Mouse (Mus musculus) bone marrow, adult 2 months (tissue): ENCODE measurements around the gene Bclaf3. TPM values are rescaled to one million over a fixed set of nuclear protein-coding genes. Genes with fewer than 3 reads are reported as not detected.
"Not testable (repeated sequence)": the region's sequence is repeated elsewhere in the genome, so short reads cannot be mapped to it uniquely, and the experiment has no call there.

Experiments
- H3K27ac ChIP-seq: fragments of 200-500 bp; 2 replicates; pipeline ENCODE4 v1.5.1; 2012; ENCODE audit warnings: low read depth, mild to moderate bottlenecking, control low read depth, inconsistent platforms, low read length; ENCODE audit not compliant: control insufficient read depth, poor library complexity, insufficient read depth
- H3K4me1 ChIP-seq: fragments of 200-500 bp; 2 replicates; pipeline ENCODE4 v1.6.1; 2011; ENCODE audit warnings: low read length; ENCODE audit not compliant: control insufficient read depth, insufficient read depth
- H3K4me3 ChIP-seq: fragments of 200-500 bp; replicated peaks from 2 replicates; pipeline ENCODE3; 2011; ENCODE audit warnings: mild to moderate bottlenecking, low read depth, low read length, control low read depth; ENCODE audit not compliant: control insufficient read depth
- CTCF ChIP-seq: fragments of 200-500 bp; IDR thresholded peaks from 2 replicates; pipeline ENCODE4 v1.5.1; 2011; ENCODE audit warnings: low read length, control low read depth; ENCODE audit not compliant: control insufficient read depth, insufficient read depth
- POLR2A ChIP-seq: fragments of 200-500 bp; IDR thresholded peaks from 2 replicates; pipeline ENCODE4 v1.6.1; 2011; ENCODE audit warnings: low read depth, mild to moderate bottlenecking, control low read depth, low read length, borderline replicate concordance; ENCODE audit not compliant: control insufficient read depth
- WGBS: fragments of 180-500 bp; shearing (Covaris S2); methylation state at CpG from one replicate; pipeline ENCODE4 v1.1.7; 2018; 5-methylcytosine and 5-hydroxymethylcytosine counted together
- polyA plus RNA-seq: library from polyadenylated mRNA; stranded (reverse); fragments of >200 nt; gene quantifications from 2 replicates; pipeline ENCODE4 v1.2.4, GENCODE M21; 2011; ENCODE audit warnings: low replicate concordance; ENCODE audit not compliant: missing spikeins, insufficient read depth, insufficient read length

The Bclaf3 gene
- polyA plus RNA-seq, 1 experiment, result 14.6 TPM

DNA sequence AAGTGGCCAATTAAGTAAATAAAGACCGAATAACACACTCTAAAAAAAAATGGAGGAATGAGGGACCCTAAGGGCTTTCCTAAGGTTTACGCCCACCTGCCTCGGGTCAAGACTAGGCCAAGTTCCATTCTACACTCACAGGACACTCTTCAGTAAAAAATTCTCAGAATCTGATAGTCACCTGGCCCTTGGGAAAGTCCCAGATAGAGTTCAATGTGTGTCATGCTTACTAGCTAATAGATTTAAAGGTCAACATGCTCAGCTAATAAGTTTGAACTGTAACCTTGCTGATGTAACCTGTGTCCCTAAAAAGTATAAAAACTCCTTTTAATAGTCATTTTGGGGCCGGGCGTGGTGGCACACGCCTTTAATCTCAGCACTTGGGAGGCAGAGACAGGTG, 10.9 kb upstream of the Bclaf3 start:
- Histone ChIP-seq H3K4me1 (no peaks in the 10 kb centered on the region), H3K27ac (no peak overlapping the region), H3K4me3 (no peak overlapping the region)
- 82% methylated on average over 6 of the region's 6 CpGs for WGBS
- no peak for TF ChIP-seq CTCF
- no peak for TF ChIP-seq POLR2A

DNA sequence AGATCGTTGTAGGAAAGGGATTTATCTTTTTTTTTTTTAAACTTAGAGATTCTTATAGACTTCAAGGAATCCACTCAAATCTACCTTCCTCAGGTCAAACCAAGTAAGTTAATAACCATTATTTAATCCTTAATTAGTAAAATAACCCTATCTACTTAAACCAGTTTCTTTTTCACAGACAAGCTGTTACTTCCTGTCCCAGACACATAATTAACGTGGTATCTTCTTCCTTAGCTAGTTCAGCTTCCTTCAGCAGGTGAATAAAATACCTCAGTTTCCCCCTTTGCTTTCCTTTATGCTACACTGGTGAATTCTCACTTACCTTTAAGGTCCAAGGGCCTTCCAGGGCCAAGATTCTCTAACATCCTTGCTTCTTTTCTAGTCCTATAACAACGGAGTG, 4.7 kb upstream of the Bclaf3 start:
- H3K27ac ChIP-seq, result no peak overlapping the region
- no peak overlapping the region for H3K4me3 ChIP-seq
- no peak for TF ChIP-seq CTCF
- TF ChIP-seq POLR2A, result no peak
- 62% methylated on average over 3 of the region's 3 CpGs for WGBS
- H3K4me1 ChIP-seq, result no peaks in the 10 kb centered on the region

DNA sequence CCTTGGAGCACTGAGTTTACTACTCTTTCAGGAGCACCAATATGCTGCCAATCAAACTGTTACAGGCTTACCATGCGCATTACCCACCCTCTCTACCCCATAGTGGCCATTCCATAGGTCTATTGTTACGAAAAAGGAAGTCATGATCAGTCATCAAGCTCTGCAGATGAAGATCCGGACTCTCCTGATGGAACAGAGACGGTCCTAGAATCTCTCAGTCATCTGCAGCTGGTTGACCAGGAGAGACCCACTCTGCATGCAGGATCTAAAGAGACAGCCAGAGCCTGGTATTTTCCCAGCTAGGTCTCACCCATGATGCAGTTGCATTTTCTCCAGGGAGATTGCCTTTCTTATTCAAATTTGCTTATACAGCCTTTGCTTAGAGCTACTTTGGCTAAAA, 3.8 kb upstream of the Bclaf3 start:
- H3K4me1 ChIP-seq, result no peaks in the 10 kb centered on the region
- no peak for TF ChIP-seq POLR2A
- no peak for TF ChIP-seq CTCF
- 73% methylated on average over 4 of the region's 4 CpGs for WGBS
- H3K27ac ChIP-seq, result no peak overlapping the region
- H3K4me3 ChIP-seq, result no peak overlapping the region

DNA sequence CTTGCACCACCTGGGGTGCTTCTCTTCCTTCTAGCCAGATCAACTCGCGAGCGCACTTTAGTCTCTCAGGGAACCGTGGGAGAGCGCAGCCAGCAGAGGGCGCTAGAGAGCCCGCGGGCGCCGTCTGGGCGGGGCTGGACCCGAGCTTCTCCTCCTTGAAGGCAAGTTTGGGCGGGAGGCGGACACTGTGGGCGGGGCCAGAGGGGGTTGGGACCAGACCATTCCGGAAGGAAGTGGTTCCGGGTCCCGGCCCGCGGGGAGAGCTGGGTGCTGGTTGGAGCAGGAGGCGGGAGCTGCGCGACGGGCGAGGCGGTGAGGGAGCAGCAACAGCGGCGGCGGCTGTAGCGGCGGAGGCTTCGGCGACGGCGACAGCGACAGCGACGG, 5.9 kb downstream of the Bclaf3 start:
- WGBS, result 12% methylated on average over 28 of the region's 38 CpGs
- Histone ChIP-seq H3K4me1 (no peaks in the 10 kb centered on the region), H3K4me3 (peak overlapping the region; percentile 84), H3K27ac (peak overlapping the region; percentile 94)
- TF ChIP-seq POLR2A, result peak; percentile 28; the same call in 1 of the 2 replicates
- peak; percentile 75 for TF ChIP-seq CTCF

- TF ChIP-seq CTCF (no peak), POLR2A (no peak)
- peak overlapping the region; percentile 94 for H3K27ac ChIP-seq
- H3K4me3 ChIP-seq, result peak overlapping the region; percentile 84
- H3K4me1 ChIP-seq, result no peaks in the 10 kb centered on the region
- WGBS, result 17% methylated on average over 27 of the region's 56 CpGs
These were observed 6.4 kb downstream of the Bclaf3 start for GRCm38 (mm10) chrX:159532811-159533462.

DNA sequence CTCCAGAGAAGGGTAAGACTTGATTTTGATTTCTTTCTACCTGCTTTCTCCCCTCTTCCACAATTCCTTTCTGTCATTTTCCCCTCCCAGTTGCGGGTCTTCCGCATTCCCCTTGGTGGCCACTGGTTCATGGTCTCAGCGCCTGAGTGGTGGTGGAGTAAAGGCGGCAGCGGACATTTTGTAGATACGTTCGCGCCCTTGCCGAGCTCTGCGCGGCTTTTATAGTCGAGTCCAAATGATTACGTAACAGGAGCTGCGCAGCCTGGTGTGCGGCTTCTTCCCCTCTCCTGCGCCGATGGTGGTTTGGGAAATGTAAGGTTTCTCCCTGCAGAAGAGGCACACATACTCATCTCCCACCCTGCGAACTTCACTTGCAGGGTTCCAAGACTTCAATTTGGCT, 15.4 kb downstream of the Bclaf3 start:
- Histone ChIP-seq H3K4me1 (no peaks in the 10 kb centered on the region), H3K27ac (no peak overlapping the region), H3K4me3 (no peak overlapping the region)
- 91% methylated on average over 18 of the region's 18 CpGs for WGBS
- TF ChIP-seq POLR2A (no peak), CTCF (no peak)

GRCm38 (mm10) chrX:159547093-159547492, 20.6 kb downstream of the Bclaf3 start:
- H3K4me1 ChIP-seq, result no peaks in the 10 kb centered on the region
- 62% methylated on average over 5 of the region's 5 CpGs for WGBS
- no peak overlapping the region for H3K27ac ChIP-seq
- TF ChIP-seq CTCF, result no peak
- no peak for TF ChIP-seq POLR2A
- H3K4me3 ChIP-seq, result no peak overlapping the region

- H3K4me1 ChIP-seq, H3K27ac ChIP-seq, H3K4me3 ChIP-seq: not testable (repeated sequence)
- WGBS, result 84% methylated on average over 7 of the region's 7 CpGs
These were observed 58.2 kb downstream of the Bclaf3 start for GRCm38 (mm10) chrX:159584738-159585137.

DNA sequence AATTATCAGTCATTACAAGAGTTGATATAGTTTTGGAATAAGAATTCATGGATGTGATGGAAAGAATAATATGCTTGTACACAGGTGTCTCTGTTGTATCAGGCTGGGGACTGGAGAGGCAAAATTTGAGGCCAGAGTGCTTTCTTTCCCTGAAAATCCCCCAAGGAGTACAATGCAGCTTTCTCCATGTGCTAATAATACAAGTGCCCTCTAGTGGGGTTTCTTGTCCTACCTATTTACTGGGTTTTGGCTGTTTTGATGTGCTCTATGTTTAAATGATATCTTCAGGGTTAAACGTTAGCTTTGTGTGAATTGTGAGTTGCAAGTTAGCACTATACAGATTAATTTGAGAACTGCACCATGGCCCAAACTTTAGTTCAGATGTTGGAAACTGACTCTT, 65.1 kb downstream of the Bclaf3 start:
- Histone ChIP-seq H3K27ac (no peak overlapping the region), H3K4me1 (no peaks in the 10 kb centered on the region), H3K4me3 (no peak overlapping the region)
- no peak for TF ChIP-seq CTCF
- no peak for TF ChIP-seq POLR2A
- WGBS, result 50% methylated on average over 1 of the region's 1 CpGs
